Mouse (Mus musculus): ENCODE results near the gene Sept12.

DNA sequence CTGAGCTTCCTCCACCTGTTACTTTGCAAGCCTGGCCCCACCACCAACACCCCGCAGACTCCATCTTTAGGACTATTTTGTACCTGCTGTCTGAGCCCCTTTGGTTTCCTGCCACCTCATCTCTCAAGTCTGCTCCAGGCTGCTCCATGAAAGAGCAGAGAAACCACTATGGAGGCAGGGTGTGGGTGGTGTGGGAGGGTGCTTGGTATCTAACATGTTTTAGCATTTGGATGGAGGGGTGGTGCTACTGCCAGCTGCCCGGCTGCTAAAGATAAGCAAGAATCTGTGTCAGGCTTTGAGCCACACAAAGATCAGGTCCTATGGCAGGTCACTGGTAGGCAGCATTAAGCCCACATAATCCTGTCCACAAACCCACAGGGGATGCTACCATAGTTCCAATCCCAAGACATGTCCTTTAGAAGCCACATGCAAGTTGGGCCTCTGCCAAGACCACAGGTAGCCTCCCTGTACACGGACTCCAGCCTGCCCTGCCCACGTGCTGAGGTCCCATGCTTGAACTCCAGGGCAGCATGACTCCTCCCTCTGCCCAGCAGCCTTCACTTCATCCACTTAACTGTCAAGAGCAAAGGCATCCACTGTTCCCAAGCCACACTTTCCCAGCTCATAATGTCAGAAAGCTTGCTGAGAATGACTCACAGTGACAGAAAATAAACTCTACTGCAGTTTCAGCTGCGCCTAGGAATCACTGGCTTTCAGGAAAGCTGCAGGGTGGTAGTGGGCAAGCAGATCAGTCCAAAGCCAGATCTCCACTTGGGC is 19.2 kb downstream of the Sept12 start:
- TF ChIP-seq POLR2A (IDR thresholded peaks at IDR 0.05; ENCODE audit: low read depth, low read length) (no peak), CTCF (IDR thresholded peaks at IDR 0.05; ENCODE audit: extremely low read depth, insufficient read length, insufficient replicate concordance, low read depth, low read length) (no peak)
